Mouse (Mus musculus): Measurements from ENCODE around the gene Vmn2r83. TPM values are rescaled to one million over a fixed set of nuclear protein-coding genes. Genes with fewer than 3 reads are reported as not detected.

Gene Vmn2r83
- polyA plus RNA-seq, 1 experiment from 2014 or later = not detected

GRCm38 (mm10) chr10:79539701-79540495 is 71.4 kb downstream of the Vmn2r83 start:
- Histone ChIP-seq H3K4me2 (no peak overlapping the region), H3K27me3 (no peaks in the 10 kb centered on the region), H3K4me1 (no peaks in the 10 kb centered on the region), H3K36me3 (ENCODE audit: poor library complexity, severe bottlenecking) (peaks cover 77% of the 10 kb centered on the region), H3K4me3 (no peak overlapping the region), H3K9ac (no peak overlapping the region), H3K9me3 (replicated peaks) (no peaks in the 10 kb centered on the region), H3K27ac (no peak overlapping the region)
- ATAC-seq = no peak
- WGBS = 93% methylated on average over 16 of the region's 16 CpGs

- no peak for ATAC-seq
These were observed 72.2 kb downstream of the Vmn2r83 start for GRCm38 (mm10) chr10:79540746-79541145.

GRCm38 (mm10) chr10:79541522-79541921 is 73.0 kb downstream of the Vmn2r83 start:
- H3K9me3 ChIP-seq (replicated peaks) = no peaks in the 10 kb centered on the region
- H3K36me3 ChIP-seq (ENCODE audit: poor library complexity, severe bottlenecking) = peaks cover 93% of the 10 kb centered on the region
- no peak overlapping the region for H3K9ac ChIP-seq
- ATAC-seq = no peak
- no peak overlapping the region for H3K27ac ChIP-seq
- H3K4me3 ChIP-seq = no peak overlapping the region
- H3K4me1 ChIP-seq = no peaks in the 10 kb centered on the region
- no peaks in the 10 kb centered on the region for H3K27me3 ChIP-seq
- H3K4me2 ChIP-seq = no peak overlapping the region
- WGBS = 79% methylated on average over 13 of the region's 15 CpGs

More at GRCm38 (mm10) chr10:79540746-79541145, 72.2 kb downstream of the Vmn2r83 start:
- H3K4me2 ChIP-seq = no peak overlapping the region
- no peak overlapping the region for H3K4me3 ChIP-seq
- no peaks in the 10 kb centered on the region for H3K27me3 ChIP-seq
- no peaks in the 10 kb centered on the region for H3K9me3 ChIP-seq (replicated peaks)
- H3K27ac ChIP-seq = no peak overlapping the region
- 96% methylated on average over 10 of the region's 11 CpGs for WGBS
- no peaks in the 10 kb centered on the region for H3K4me1 ChIP-seq
- H3K9ac ChIP-seq = no peak overlapping the region
- H3K36me3 ChIP-seq (ENCODE audit: poor library complexity, severe bottlenecking) = peaks cover 86% of the 10 kb centered on the region

GRCm38 (mm10) chr10:79542171-79542570 is 73.6 kb downstream of the Vmn2r83 start:
- ATAC-seq = no peak
- Histone ChIP-seq H3K9me3 (replicated peaks) (no peaks in the 10 kb centered on the region), H3K27me3 (no peaks in the 10 kb centered on the region), H3K36me3 (ENCODE audit: poor library complexity, severe bottlenecking) (peaks cover 100% of the 10 kb centered on the region), H3K27ac (no peak overlapping the region), H3K4me3 (no peak overlapping the region), H3K4me1 (no peaks in the 10 kb centered on the region), H3K4me2 (no peak overlapping the region), H3K9ac (no peak overlapping the region)
- WGBS = 94% methylated on average over 11 of the region's 11 CpGs

Small RNA genes lying within 50 kb of the gene (microRNA-seq; reads per million reads assigned to microRNA genes)
- not detected for gene Mir6909

Other genes with a start within 250 kb of the Vmn2r83 start
- gene Vmn2r81, start 221.0 kb upstream of the Vmn2r83 start, polyA plus RNA-seq (2015; fragmentation: Nextera tagmentation; extraction: Ambion mirVana) = not detected in 2 replicates
- gene Vmn2r82, start 112.2 kb upstream of the Vmn2r83 start, polyA plus RNA-seq (2015; fragmentation: Nextera tagmentation; extraction: Ambion mirVana) = not detected in 2 replicates
- 7.0 and 7.9 TPM in 2 replicates for gene Plpp2, start 65.1 kb downstream of the Vmn2r83 start, polyA plus RNA-seq (2015; fragmentation: Nextera tagmentation; extraction: Ambion mirVana)
- 53.9 and 60.2 TPM in 2 replicates for gene Mier2, start 86.5 kb downstream of the Vmn2r83 start, polyA plus RNA-seq (2015; fragmentation: Nextera tagmentation; extraction: Ambion mirVana)
- not detected in 2 replicates for gene Theg, start 118.6 kb downstream of the Vmn2r83 start, polyA plus RNA-seq (2015; fragmentation: Nextera tagmentation; extraction: Ambion mirVana)
- gene C2cd4c, start 145.3 kb downstream of the Vmn2r83 start, polyA plus RNA-seq (2015; fragmentation: Nextera tagmentation; extraction: Ambion mirVana) = 0.08 and 0.11 TPM in 2 replicates
- 8.2 and 11.4 TPM in 2 replicates for gene Shc2, start 169.2 kb downstream of the Vmn2r83 start, polyA plus RNA-seq (2015; fragmentation: Nextera tagmentation; extraction: Ambion mirVana)
- gene Odf3l2, start 177.0 kb downstream of the Vmn2r83 start, polyA plus RNA-seq (2015; fragmentation: Nextera tagmentation; extraction: Ambion mirVana) = 0.13 TPM in 1 of 2 replicates, not detected in the other
- gene Madcam1, start 195.8 kb downstream of the Vmn2r83 start, polyA plus RNA-seq (2015; fragmentation: Nextera tagmentation; extraction: Ambion mirVana) = 0.31 and 0.43 TPM in 2 replicates
- gene Tpgs1, start 200.6 kb downstream of the Vmn2r83 start, polyA plus RNA-seq (2015; fragmentation: Nextera tagmentation; extraction: Ambion mirVana) = 67.8 and 73.0 TPM in 2 replicates
- gene Cdc34, start 213.5 kb downstream of the Vmn2r83 start, polyA plus RNA-seq (2015; fragmentation: Nextera tagmentation; extraction: Ambion mirVana) = 101 and 109 TPM in 2 replicates
- 1.3 and 1.4 TPM in 2 replicates for gene Gzmm, start 220.3 kb downstream of the Vmn2r83 start, polyA plus RNA-seq (2015; fragmentation: Nextera tagmentation; extraction: Ambion mirVana)
- 489 and 502 TPM in 2 replicates for gene Bsg, start 235.8 kb downstream of the Vmn2r83 start, polyA plus RNA-seq (2015; fragmentation: Nextera tagmentation; extraction: Ambion mirVana)
- gene Hcn2, start 247.9 kb downstream of the Vmn2r83 start, polyA plus RNA-seq (2015; fragmentation: Nextera tagmentation; extraction: Ambion mirVana) = 0.06 and 0.10 TPM in 2 replicates